Mouse (Mus musculus): ENCODE measurements around the gene Oxsm. TPM values are rescaled to one million over a fixed set of nuclear protein-coding genes. Genes with fewer than 3 reads are reported as not detected.

Oxsm gene
- polyA plus RNA-seq (2014; fragmentation: Nextera tagmentation; extraction: Ambion mirVana) = 1.4 TPM in 2 replicates

DNA sequence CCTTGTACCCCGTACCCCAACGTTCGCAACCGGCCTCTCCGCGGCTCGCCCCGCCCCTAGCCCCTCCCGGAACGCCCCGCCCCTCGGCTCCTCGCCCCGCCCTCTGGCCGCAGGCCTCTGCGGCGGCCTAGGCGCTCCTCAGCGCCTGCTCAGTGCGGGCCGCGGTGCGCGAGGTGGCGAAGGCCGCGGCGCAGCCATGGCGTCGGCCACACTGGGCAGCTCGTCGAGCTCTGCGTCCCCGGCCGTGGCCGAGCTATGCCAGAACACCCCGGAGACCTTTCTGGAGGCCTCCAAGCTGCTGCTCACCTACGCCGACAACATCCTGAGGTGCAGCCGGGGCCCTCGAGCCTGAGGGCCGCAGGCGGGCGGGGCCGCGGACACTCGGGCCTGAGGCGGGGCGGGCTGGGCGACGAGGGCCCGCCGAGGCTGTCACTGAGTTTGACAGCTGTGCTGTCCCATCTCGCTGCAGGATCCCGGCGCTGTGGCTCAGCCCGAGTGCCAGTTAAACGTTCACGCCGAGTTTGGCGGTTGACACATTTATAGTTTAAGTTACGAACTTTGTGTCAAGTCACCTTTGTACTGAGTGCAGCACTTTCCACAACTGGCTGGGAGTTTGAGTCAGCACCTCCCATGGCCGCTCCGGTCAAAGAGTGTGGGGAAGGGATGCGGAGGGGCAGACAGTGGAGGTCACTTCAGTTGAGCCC lies at the start of gene Oxsm, which contains the start of gene Ngly1:
TSS of gene Oxsm (minus strand) at position 638 of the 704 bp plus-strand sequence.
TSS of gene Ngly1 (plus strand) at position 110 of the 704 bp plus-strand sequence.
- Histone ChIP-seq H3K9ac (replicated peaks; ENCODE audit: low read depth, low read length) (peak within 1 kb of the TSS; percentile 91), H3K4me2 (ENCODE audit: low read depth, low read length) (peak within 1 kb of the TSS; percentile 87), H3K36me3 (ENCODE audit: control insufficient read depth, insufficient read depth, low read length) (no peaks in the 10 kb centered on the region), H3K4me3 (ENCODE audit: low read depth, low read length) (peak within 1 kb of the TSS; percentile 82), H3K4me1 (ENCODE audit: control insufficient read depth, insufficient read depth, low read length) (peaks cover 4% of the 10 kb centered on the region; the same call in 1 of the 2 replicates), H3K27me3 (ENCODE audit: control insufficient read depth, insufficient read depth, low read length) (no peaks in the 10 kb centered on the region), H3K9me3 (ENCODE audit: control insufficient read depth, low read length) (no peaks in the 10 kb centered on the region), H3K27ac (ENCODE audit: low read depth, low read length) (peak within 1 kb of the TSS; percentile 71)
- under 1% methylated on average over 63 of the region's 65 CpGs for WGBS
- ATAC-seq (ENCODE audit: low read depth) = peak; percentile 99

GRCm38 (mm10) chr14:16296816-16297468 lies 47.3 kb upstream of the Oxsm start:
- peak; percentile 60; the same call in 1 of the 2 replicates for ATAC-seq (ENCODE audit: low read depth)
- Histone ChIP-seq H3K4me2 (ENCODE audit: low read depth, low read length) (no peak overlapping the region), H3K4me3 (ENCODE audit: low read depth, low read length) (no peak overlapping the region), H3K9me3 (ENCODE audit: control insufficient read depth, low read length) (no peaks in the 10 kb centered on the region), H3K4me1 (ENCODE audit: control insufficient read depth, insufficient read depth, low read length) (no peaks in the 10 kb centered on the region), H3K27me3 (ENCODE audit: control insufficient read depth, insufficient read depth, low read length) (no peaks in the 10 kb centered on the region), H3K9ac (replicated peaks; ENCODE audit: low read depth, low read length) (no peak overlapping the region), H3K36me3 (ENCODE audit: control insufficient read depth, insufficient read depth, low read length) (no peaks in the 10 kb centered on the region), H3K27ac (ENCODE audit: low read depth, low read length) (peak overlapping the region; percentile 41; the same call in 1 of the 2 replicates)
- 41% methylated on average over 2 of the region's 2 CpGs for WGBS

DNA sequence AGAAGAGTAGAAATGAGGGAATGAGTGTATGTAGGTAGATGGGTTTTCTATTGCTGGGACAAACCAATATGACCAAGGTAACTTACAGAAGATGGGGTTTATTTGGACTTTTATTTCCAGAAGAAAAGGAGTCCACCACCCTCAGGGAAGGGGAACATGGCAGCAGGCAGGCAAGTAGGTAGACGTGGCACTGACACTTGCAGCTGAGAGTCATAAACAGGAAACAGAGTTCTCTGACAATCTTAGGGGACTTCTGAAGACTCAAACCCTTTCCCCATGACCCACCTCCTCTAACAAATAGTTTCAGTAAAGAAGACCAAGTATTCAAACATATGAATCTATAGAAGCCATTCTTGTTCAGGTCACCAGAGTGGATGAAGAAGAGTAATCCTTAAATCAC lies 44.3 kb upstream of the Oxsm start:
- H3K27ac ChIP-seq (ENCODE audit: low read depth, low read length) = no peak overlapping the region
- no peaks in the 10 kb centered on the region for H3K4me1 ChIP-seq (ENCODE audit: control insufficient read depth, insufficient read depth, low read length)
- no peak overlapping the region for H3K9ac ChIP-seq (replicated peaks; ENCODE audit: low read depth, low read length)
- H3K4me3 ChIP-seq (ENCODE audit: low read depth, low read length) = no peak overlapping the region
- H3K4me2 ChIP-seq (ENCODE audit: low read depth, low read length) = no peak overlapping the region
- no peaks in the 10 kb centered on the region for H3K27me3 ChIP-seq (ENCODE audit: control insufficient read depth, insufficient read depth, low read length)
- 88% methylated on average over 1 of the region's 1 CpGs for WGBS
- no peak for ATAC-seq (ENCODE audit: low read depth)
- H3K36me3 ChIP-seq (ENCODE audit: control insufficient read depth, insufficient read depth, low read length) = no peaks in the 10 kb centered on the region
- H3K9me3 ChIP-seq (ENCODE audit: control insufficient read depth, low read length) = no peaks in the 10 kb centered on the region

GRCm38 (mm10) chr14:16293015-16293414 lies 43.4 kb upstream of the Oxsm start:
- H3K9ac ChIP-seq (replicated peaks; ENCODE audit: low read depth, low read length) = no peak overlapping the region
- H3K36me3 ChIP-seq (ENCODE audit: control insufficient read depth, insufficient read depth, low read length) = no peaks in the 10 kb centered on the region
- no peak for ATAC-seq (ENCODE audit: low read depth)
- no peak overlapping the region for H3K4me2 ChIP-seq (ENCODE audit: low read depth, low read length)
- no peak overlapping the region for H3K4me3 ChIP-seq (ENCODE audit: low read depth, low read length)
- no peaks in the 10 kb centered on the region for H3K27me3 ChIP-seq (ENCODE audit: control insufficient read depth, insufficient read depth, low read length)
- H3K27ac ChIP-seq (ENCODE audit: low read depth, low read length) = no peak overlapping the region
- no peaks in the 10 kb centered on the region for H3K4me1 ChIP-seq (ENCODE audit: control insufficient read depth, insufficient read depth, low read length)
- H3K9me3 ChIP-seq (ENCODE audit: control insufficient read depth, low read length) = no peaks in the 10 kb centered on the region

DNA sequence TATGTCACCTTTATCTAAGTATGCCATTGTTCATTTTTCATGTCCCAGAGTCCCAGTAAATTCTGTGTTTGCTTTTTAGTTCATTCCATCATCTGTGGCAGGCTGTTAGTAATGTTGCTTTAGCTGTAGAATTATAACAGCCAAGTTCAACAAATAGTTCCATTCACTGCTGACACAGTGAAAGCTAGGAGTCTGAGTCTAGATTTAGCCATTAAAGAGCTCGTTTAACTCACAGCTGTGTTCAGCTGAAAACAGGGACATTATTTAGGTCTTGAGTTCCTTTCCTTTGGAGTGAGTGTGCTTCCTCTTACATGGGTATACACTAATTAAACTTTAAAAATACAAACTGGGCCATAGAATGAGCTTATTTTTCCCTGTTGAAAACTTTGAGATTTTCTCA lies 42.8 kb upstream of the Oxsm start:
- no peak for ATAC-seq (ENCODE audit: low read depth)
- no peak overlapping the region for H3K4me2 ChIP-seq (ENCODE audit: low read depth, low read length)
- H3K27me3 ChIP-seq (ENCODE audit: control insufficient read depth, insufficient read depth, low read length) = no peaks in the 10 kb centered on the region
- 27% methylated on average over 1 of the region's 1 CpGs for WGBS
- H3K4me1 ChIP-seq (ENCODE audit: control insufficient read depth, insufficient read depth, low read length) = no peaks in the 10 kb centered on the region
- no peak overlapping the region for H3K9ac ChIP-seq (replicated peaks; ENCODE audit: low read depth, low read length)
- no peaks in the 10 kb centered on the region for H3K36me3 ChIP-seq (ENCODE audit: control insufficient read depth, insufficient read depth, low read length)
- no peaks in the 10 kb centered on the region for H3K9me3 ChIP-seq (ENCODE audit: control insufficient read depth, low read length)
- no peak overlapping the region for H3K4me3 ChIP-seq (ENCODE audit: low read depth, low read length)
- no peak overlapping the region for H3K27ac ChIP-seq (ENCODE audit: low read depth, low read length)

GRCm38 (mm10) chr14:16283966-16284365 lies 34.4 kb upstream of the Oxsm start:
- H3K27ac ChIP-seq (ENCODE audit: low read depth, low read length) = no peak overlapping the region
- H3K4me1 ChIP-seq (ENCODE audit: control insufficient read depth, insufficient read depth, low read length) = no peaks in the 10 kb centered on the region
- H3K4me2 ChIP-seq (ENCODE audit: low read depth, low read length) = no peak overlapping the region
- no peaks in the 10 kb centered on the region for H3K9me3 ChIP-seq (ENCODE audit: control insufficient read depth, low read length)
- no peak overlapping the region for H3K9ac ChIP-seq (replicated peaks; ENCODE audit: low read depth, low read length)
- ATAC-seq (ENCODE audit: low read depth) = no peak
- H3K4me3 ChIP-seq (ENCODE audit: low read depth, low read length) = no peak overlapping the region
- H3K36me3 ChIP-seq (ENCODE audit: control insufficient read depth, insufficient read depth, low read length) = 0 out of 2 replicates have a peak, but pooled peaks cover 4% of the 10 kb centered on the region
- no peaks in the 10 kb centered on the region for H3K27me3 ChIP-seq (ENCODE audit: control insufficient read depth, insufficient read depth, low read length)
- 84% methylated on average over 4 of the region's 4 CpGs for WGBS

DNA sequence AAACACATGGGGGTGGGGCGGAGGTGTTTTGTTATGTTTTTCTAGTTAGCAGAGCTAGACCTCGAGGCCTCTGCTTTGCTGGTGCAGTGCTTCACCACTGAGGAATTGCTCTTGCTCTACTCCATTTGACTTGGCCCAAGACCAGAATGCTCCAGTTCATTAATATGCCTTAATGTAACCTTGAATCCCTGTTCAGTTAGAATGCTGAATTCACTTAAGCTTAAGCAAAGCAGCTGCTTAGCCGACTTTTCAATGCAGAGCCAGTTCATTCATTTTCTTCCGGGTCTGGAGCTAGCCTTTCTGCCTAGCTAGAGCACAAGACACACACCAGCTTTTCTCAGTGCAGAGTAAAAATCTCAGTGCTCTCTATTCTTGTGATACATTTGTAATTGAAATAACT lies 29.6 kb upstream of the Oxsm start:
- Histone ChIP-seq H3K36me3 (ENCODE audit: control insufficient read depth, insufficient read depth, low read length) (0 out of 2 replicates have a peak, but pooled peaks cover 4% of the 10 kb centered on the region), H3K4me1 (ENCODE audit: control insufficient read depth, insufficient read depth, low read length) (no peaks in the 10 kb centered on the region), H3K4me3 (ENCODE audit: low read depth, low read length) (no peak overlapping the region), H3K27ac (ENCODE audit: low read depth, low read length) (no peak overlapping the region), H3K27me3 (ENCODE audit: control insufficient read depth, insufficient read depth, low read length) (no peaks in the 10 kb centered on the region), H3K4me2 (ENCODE audit: low read depth, low read length) (no peak overlapping the region), H3K9me3 (ENCODE audit: control insufficient read depth, low read length) (no peaks in the 10 kb centered on the region), H3K9ac (replicated peaks; ENCODE audit: low read depth, low read length) (no peak overlapping the region)
- WGBS = 69% methylated on average over 4 of the region's 4 CpGs
- ATAC-seq (ENCODE audit: low read depth) = no peak

DNA sequence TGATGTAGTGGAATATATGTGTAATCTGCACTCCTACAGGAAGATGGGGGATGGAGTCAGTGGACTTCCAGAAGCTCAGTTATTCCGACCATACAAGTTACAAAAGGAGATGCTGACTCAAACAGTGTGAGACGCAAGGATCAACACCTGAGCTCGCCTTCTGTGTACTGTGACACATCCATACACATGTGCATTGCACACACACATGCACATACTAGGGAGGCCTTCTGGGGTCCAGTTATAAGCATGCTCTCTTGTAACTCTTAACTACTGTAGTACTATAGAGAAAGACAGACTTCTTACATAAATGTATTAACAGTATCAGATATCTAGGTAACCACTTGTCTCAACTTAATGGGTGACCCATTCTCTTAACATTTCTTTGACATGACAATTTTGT lies 24.1 kb upstream of the Oxsm start:
- H3K4me2 ChIP-seq (ENCODE audit: low read depth, low read length) = no peak overlapping the region
- no peak for ATAC-seq (ENCODE audit: low read depth)
- H3K9ac ChIP-seq (replicated peaks; ENCODE audit: low read depth, low read length) = no peak overlapping the region
- no peaks in the 10 kb centered on the region for H3K27me3 ChIP-seq (ENCODE audit: control insufficient read depth, insufficient read depth, low read length)
- no peaks in the 10 kb centered on the region for H3K36me3 ChIP-seq (ENCODE audit: control insufficient read depth, insufficient read depth, low read length)
- WGBS = 92% methylated on average over 3 of the region's 3 CpGs
- no peak overlapping the region for H3K27ac ChIP-seq (ENCODE audit: low read depth, low read length)
- no peaks in the 10 kb centered on the region for H3K9me3 ChIP-seq (ENCODE audit: control insufficient read depth, low read length)
- no peaks in the 10 kb centered on the region for H3K4me1 ChIP-seq (ENCODE audit: control insufficient read depth, insufficient read depth, low read length)
- H3K4me3 ChIP-seq (ENCODE audit: low read depth, low read length) = no peak overlapping the region

- no peaks in the 10 kb centered on the region for H3K4me1 ChIP-seq (ENCODE audit: control insufficient read depth, insufficient read depth, low read length)
- no peaks in the 10 kb centered on the region for H3K27me3 ChIP-seq (ENCODE audit: control insufficient read depth, insufficient read depth, low read length)
- H3K27ac ChIP-seq (ENCODE audit: low read depth, low read length) = no peak overlapping the region
- H3K36me3 ChIP-seq (ENCODE audit: control insufficient read depth, insufficient read depth, low read length) = no peaks in the 10 kb centered on the region
- H3K9ac ChIP-seq (replicated peaks; ENCODE audit: low read depth, low read length) = no peak overlapping the region
- H3K4me2 ChIP-seq (ENCODE audit: low read depth, low read length) = no peak overlapping the region
- H3K9me3 ChIP-seq (ENCODE audit: control insufficient read depth, low read length) = no peaks in the 10 kb centered on the region
- 93% methylated on average over 2 of the region's 2 CpGs for WGBS
- no peak overlapping the region for H3K4me3 ChIP-seq (ENCODE audit: low read depth, low read length)
- no peak for ATAC-seq (ENCODE audit: low read depth)
Measured at GRCm38 (mm10) chr14:16269776-16270175, 20.2 kb upstream of the Oxsm start.

Measured in neural tube, embryonic 14.5 days (tissue).